Mouse (Mus musculus) stomach, adult 2 months (tissue): Measurements from ENCODE around the gene Nudt4. TPM values are rescaled to one million over a fixed set of nuclear protein-coding genes. Genes with fewer than 3 reads are reported as not detected.

ENCODE experiments used
- polyA plus RNA-seq: library from polyadenylated mRNA; depleted of rRNA; stranded (reverse); fragments of >200 nt; gene quantifications from 2 replicates; pipeline ENCODE4 v1.2.3, GENCODE M21; 2012; rRNA removed

The Nudt4 gene
- 6.5 and 14.1 TPM in 2 replicates for polyA plus RNA-seq

DNA sequence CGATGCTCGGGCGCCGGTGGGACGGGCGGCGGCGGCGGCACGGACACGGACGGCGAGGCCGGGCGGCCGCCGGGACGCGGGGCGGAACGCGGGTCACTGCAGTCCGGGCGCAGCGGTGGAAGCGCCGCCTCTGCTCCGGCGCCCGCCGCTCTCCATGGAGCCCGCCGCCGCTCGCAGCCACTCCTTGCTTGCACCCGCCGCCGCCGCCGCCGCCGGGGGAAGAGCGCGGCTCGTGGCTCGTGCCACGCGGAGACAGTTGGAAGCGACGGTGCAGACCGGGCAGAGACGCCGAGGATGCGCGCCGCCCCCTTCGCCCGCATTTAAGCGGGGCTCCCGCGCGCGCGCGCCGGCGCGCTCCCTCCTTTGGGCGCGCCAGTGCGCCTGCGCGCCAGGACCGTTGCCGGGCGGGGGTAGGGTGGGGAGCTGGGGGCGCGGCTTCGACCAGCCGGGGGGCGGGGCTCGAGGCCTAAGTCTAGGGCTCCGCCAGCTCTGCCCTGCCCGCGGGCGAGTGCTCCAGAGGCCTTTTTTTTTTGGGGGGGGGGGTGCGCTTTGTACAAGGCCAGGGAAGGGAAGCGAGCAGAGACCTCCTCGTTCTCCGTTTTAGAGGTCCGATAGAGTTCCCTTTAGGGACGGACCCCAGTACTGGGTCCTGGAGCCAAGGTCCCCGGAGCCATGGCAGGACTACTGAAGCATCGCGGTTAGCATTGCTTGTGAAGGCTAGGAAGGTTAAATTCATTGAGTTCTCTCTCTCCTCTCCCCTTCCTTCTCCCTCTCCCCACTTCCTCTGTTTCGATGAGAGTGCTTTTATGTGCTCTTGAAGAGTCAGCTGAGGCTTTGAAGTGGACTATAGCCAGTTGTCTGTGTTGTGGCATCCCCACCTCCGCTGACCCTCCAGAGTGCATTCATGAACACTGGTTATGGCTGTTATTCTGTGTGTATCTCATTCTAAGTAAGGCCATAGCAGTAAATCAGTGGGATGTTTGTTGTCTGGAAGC, at the start of gene Nudt4:
TSS of gene Nudt4 (minus strand) at position 296 of the 995 bp plus-strand sequence.

DNA sequence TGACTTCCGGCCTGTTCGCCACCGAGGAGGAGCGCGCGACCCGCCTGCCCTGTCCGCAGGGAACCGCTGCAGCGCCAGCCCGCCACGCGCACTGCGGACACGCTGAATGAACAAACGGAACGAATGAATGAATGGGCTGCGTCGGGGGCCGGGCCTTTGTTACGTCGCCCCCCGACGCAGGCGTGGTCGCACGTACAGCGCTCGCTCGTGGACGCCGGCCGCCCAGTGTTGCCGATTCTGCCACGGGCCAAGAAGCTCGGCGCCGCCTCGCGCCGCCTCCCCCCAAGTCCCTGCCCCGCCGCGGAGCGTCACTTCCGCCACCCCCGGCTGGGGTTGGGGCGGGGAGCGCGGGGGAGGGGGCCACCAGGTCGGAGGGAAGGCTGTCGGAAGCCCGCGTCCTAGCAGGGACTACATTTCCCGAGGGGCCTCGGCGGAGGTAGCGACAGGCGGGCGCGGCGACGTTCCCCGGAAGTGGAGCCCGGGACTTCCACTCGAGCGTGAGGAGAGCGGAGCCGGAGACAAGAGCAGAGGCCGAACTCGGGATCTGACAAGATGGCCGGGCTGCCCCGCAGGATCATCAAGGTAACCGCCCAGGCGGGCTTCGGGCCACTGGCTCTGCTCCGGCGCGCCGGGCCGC, 49.2 kb downstream of the Nudt4 start, which contains the start of gene Ube2n:
TSS of gene Ube2n (plus strand) at position 490 of the 637 bp plus-strand sequence.

DNA sequence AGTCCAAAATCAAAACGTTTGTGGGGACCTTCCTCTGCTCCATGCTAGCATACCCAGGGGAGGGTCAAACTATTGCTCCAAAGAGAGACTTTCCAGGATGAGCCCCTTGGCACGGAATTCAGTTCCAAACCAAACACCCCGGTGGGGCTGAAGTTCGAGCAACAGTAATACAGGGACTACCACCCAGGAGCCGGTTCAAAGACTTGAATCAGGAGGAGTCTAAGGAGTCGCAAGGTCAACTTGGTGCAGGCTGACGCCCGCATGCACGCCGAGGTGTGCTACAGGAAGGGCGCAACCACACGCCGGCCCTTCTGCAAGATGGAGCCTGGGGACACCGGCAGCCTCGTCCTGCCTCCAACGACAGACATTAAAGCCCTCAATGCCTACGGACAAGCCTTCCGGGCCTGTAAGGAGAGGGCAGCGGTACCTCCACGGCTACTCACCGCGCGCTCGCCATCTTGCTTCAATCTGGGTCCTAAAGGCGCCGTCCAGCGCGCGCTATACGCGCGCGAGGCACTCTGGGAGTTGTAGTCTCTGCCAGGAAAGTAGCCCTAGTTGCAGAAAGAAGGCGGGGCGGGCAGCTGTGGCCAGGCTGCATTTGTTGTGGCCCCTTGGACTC, 62.4 kb downstream of the Nudt4 start, which contains the start of gene Mrpl42:
TSS of gene Mrpl42 (minus strand) at position 478 of the 619 bp plus-strand sequence.

Other genes with a start within 250 kb of the Nudt4 start
- gene Cradd, start 240.0 kb downstream of the Nudt4 start, polyA plus RNA-seq, result 9.1 and 11.5 TPM in 2 replicates
- 19.9 and 27.9 TPM in 2 replicates for gene Socs2, start 147.0 kb downstream of the Nudt4 start, polyA plus RNA-seq
- 18.5 and 19.5 TPM in 2 replicates for gene Mrpl42, start 62.2 kb downstream of the Nudt4 start, polyA plus RNA-seq
- 5.4 and 7.3 TPM in 2 replicates for gene Ube2n, start 49.0 kb downstream of the Nudt4 start, polyA plus RNA-seq
- gene Anapc15-ps, start 109.3 kb upstream of the Nudt4 start, polyA plus RNA-seq, result not detected in 2 replicates